Mouse (Mus musculus) liver, adult 2 months (tissue): ENCODE data around the gene Chst3.

Source experiments
- CTCF ChIP-seq: fragments of 200-500 bp; IDR thresholded peaks from 2 replicates; pipeline ENCODE4 v1.5.1; 2011; ENCODE audit warnings: low read depth, low read length, control low read depth
- POLR2A ChIP-seq: fragments of 200-500 bp; IDR thresholded peaks from 2 replicates; pipeline ENCODE4 v1.6.1; 2011; ENCODE audit warnings: low read length, control low read depth; ENCODE audit not compliant: insufficient read depth; ENCODE audit errors: extremely low read depth

GRCm38 (mm10) chr10:60245635-60246034 lies 26.6 kb upstream of the Chst3 start:
- TF ChIP-seq CTCF (no peak), POLR2A (no peak)
